Mouse (Mus musculus) megakaryocyte, embryonic 14.5 days (primary cell): ENCODE data around the gene Usp4. TPM values are rescaled to one million over a fixed set of nuclear protein-coding genes. Genes with fewer than 3 reads are reported as not detected.

Source experiments
- H3K27me3 ChIP-seq: replicated peaks from 2 replicates; pipeline ENCODE3; 2012; ENCODE audit warnings: inconsistent platforms
- H3K36me3 ChIP-seq: replicated peaks from 2 replicates; pipeline ENCODE3; 2012; ENCODE audit warnings: low read length, inconsistent platforms, mixed read lengths
- H3K4me1 ChIP-seq: 2 replicates; pipeline ENCODE4 v1.6.1; 2012; ENCODE audit warnings: inconsistent platforms
- H3K4me3 ChIP-seq: replicated peaks from 2 replicates; pipeline ENCODE3; 2012; ENCODE audit warnings: moderate library complexity, mild to moderate bottlenecking, inconsistent platforms
- H3K9me3 ChIP-seq: 2 replicates; pipeline ENCODE4 v1.6.1; 2012; ENCODE audit warnings: inconsistent platforms
- FLI1 ChIP-seq: IDR thresholded peaks from 2 replicates; pipeline ENCODE4 v1.6.1; 2012; ENCODE audit warnings: low read length, inconsistent platforms, mixed read lengths
- GATA1 ChIP-seq: IDR thresholded peaks from 3 replicates; pipeline ENCODE4 v1.6.1; 2012; ENCODE audit warnings: mixed read lengths, low read length, inconsistent platforms, borderline replicate concordance
- polyA plus RNA-seq: library from polyadenylated mRNA; stranded (reverse); fragments of >175 nt; gene quantifications from 2 replicates; pipeline ENCODE4 v1.2.3, GENCODE M21; 2012; ENCODE audit warnings: low replicate concordance; ENCODE audit not compliant: insufficient read depth

Usp4 gene
- polyA plus RNA-seq, 1 experiment = 114 TPM

DNA sequence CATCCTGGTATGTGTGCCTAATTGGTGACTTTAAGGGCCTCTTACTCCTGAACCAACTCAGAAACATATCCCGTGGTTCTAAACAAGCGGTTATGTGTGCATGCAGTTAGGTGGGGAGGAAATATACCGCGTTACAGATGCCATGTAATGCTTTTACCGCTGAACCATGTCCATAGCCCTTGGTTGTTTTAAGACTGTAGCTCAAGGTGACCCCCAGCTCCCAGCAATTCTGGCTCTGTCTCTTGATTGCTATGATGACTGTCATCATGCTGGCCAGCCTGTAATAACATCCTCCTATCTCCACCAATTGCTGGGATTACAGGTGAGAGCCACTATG lies 6.5 kb upstream of the Usp4 start:
- Histone ChIP-seq H3K9me3 (no peaks in the 10 kb centered on the region), H3K27me3 (no peaks in the 10 kb centered on the region), H3K4me1 (peaks cover 77% of the 10 kb centered on the region), H3K4me3 (peak overlapping the region; percentile 92), H3K36me3 (peaks cover 21% of the 10 kb centered on the region)
- TF ChIP-seq GATA1 (no peak), FLI1 (no peak)

DNA sequence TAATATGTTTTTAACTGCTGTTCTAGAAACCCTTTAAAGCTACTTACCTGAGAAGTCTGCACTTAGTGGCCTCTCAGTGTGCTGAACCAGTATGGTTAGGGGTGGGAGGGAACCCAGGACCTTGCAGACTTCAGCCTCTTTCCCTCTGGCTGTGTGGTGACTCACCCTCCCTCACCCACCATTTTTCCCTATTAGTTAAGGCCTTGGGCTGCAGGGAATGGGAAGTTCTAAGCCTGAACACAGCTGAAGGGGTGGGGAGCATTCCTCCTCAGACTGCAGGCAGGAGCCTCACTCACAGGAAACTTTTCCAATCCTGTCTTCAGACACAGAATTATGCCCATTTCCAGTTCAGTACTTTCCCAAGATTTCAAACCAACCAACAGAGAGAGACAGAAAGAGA lies 5.9 kb upstream of the Usp4 start:
- Histone ChIP-seq H3K4me1 (peaks cover 78% of the 10 kb centered on the region), H3K27me3 (no peaks in the 10 kb centered on the region), H3K36me3 (peaks cover 18% of the 10 kb centered on the region), H3K4me3 (peak overlapping the region; percentile 92), H3K9me3 (no peaks in the 10 kb centered on the region)
- no peak for TF ChIP-seq GATA1
- TF ChIP-seq FLI1 = no peak

DNA sequence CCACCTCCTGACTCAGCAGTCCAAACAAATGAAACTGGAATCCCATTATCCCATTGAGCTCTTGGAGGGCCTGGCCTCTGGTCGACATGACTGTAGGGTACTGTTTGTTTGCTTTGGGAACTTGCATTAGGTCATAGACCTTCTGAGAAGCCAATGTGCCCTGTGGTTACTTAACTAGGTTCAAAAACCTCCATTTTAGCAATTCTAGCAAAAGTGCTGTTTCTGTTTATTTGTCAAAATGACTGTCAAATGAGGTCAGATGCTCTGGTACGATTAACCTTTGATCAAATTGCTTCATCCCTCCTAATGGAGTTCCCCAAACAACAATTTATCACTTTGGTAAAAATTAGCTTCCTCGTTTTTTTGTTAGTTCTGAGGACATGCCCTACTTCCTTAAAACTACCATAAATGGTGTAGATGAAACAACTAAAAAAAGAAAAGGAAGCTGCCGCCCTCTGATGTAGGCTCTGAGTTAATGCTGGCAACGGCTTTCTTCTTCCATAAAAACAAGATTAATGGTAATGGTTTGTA lies 5.3 kb upstream of the Usp4 start:
- H3K27me3 ChIP-seq = no peaks in the 10 kb centered on the region
- peak overlapping the region; percentile 69 for H3K4me3 ChIP-seq
- TF ChIP-seq FLI1 (no peak), GATA1 (no peak)

DNA sequence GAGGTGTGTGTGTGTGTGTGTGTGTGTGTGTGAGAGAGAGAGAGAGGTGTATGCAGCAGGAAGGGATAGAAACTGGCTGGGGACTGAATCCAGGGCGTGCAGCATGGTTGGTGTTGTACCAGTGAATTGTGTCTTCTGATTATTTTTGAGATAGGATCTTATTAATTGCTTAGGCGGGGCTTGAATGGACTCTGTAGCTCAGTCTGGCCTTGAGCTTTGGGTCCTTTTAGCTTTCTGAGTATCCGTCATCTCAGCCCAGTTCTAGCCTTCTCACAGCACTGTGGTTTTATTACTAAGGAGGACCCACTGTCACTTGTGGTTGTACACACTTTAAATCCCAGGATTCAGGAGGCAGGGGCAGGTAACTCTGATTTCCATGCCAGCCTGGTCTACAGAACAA lies 4.3 kb upstream of the Usp4 start:
- Histone ChIP-seq H3K36me3 (peaks cover 14% of the 10 kb centered on the region), H3K27me3 (no peaks in the 10 kb centered on the region), H3K4me1 (peaks cover 75% of the 10 kb centered on the region), H3K4me3 (no peak overlapping the region), H3K9me3 (no peaks in the 10 kb centered on the region)
- TF ChIP-seq FLI1 (no peak), GATA1 (no peak)

More for the DNA sequence above, 5.3 kb upstream of the Usp4 start:
- H3K4me1 ChIP-seq = peaks cover 84% of the 10 kb centered on the region
- H3K36me3 ChIP-seq = peaks cover 18% of the 10 kb centered on the region
- no peaks in the 10 kb centered on the region for H3K9me3 ChIP-seq

DNA sequence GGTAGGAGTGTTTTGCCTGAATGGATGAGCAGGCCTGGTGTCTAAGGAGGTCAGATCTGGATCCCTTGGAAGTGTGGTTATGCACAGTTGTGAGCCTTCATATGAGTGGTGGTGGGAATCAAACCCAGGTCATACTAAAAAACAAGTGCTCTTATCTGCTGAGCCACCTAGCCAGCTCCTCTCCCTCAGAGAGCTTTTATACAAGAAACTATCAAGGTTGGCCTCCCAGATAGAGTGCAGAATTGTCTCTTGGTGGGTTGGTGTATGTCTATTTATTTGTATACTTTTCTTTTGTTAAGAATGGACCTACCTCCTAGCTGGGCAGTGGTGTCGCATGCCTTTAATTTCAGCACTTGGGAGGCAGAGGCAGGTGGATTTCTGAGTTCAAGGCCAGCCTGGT lies 3.8 kb upstream of the Usp4 start:
- no peak for TF ChIP-seq FLI1
- TF ChIP-seq GATA1 = no peak
- Histone ChIP-seq H3K4me3 (no peak overlapping the region), H3K36me3 (peaks cover 11% of the 10 kb centered on the region), H3K4me1 (peaks cover 75% of the 10 kb centered on the region), H3K9me3 (no peaks in the 10 kb centered on the region), H3K27me3 (no peaks in the 10 kb centered on the region)

DNA sequence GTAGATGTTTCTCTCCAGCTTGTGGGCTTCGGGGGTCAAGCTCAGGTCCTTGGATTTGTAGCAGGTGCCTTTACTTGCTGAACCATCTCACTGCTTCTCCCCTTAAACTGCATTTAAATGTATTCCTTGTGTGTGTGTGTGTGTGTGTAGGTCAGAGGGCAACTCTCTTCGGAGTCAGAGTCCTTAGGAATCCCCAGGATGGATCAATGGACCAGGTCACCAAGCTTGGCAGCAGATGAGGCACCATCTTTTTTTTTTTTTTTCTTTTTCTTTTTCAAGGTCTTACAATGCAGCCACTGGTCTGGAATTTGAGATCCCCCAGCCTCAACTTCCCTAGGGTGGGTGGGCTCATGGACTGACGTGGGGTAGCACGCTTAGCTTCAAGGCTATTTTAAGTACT lies 3.2 kb upstream of the Usp4 start:
- no peak overlapping the region for H3K4me3 ChIP-seq
- no peaks in the 10 kb centered on the region for H3K27me3 ChIP-seq
- H3K4me1 ChIP-seq = peaks cover 79% of the 10 kb centered on the region
- peaks cover 12% of the 10 kb centered on the region for H3K36me3 ChIP-seq
- H3K9me3 ChIP-seq = no peaks in the 10 kb centered on the region
- TF ChIP-seq FLI1 (no peak), GATA1 (no peak)

DNA sequence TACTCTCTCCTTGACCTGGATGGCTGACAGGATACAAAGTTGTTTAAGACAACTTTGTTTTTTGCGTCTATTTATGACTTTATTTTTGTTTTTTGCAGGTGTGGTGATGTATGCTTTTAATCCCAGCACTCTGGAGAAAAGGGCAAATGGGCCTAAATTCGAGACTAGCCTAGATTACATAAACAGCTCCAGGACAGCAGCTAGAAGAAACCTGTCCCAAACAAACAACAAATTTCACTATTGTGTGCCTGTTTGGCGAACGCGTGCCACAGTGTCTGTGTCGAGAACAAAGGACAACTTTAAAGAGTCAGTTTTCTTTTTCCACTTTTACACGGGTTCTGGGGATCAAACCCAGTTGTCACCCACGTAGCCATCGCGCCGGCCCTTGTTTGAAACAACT lies 629 bp upstream of the Usp4 start:
- no peak for TF ChIP-seq FLI1
- TF ChIP-seq GATA1 = no peak
- H3K4me3 ChIP-seq = peak overlapping the region; percentile 100
- no peaks in the 10 kb centered on the region for H3K9me3 ChIP-seq
- peaks cover 65% of the 10 kb centered on the region for H3K4me1 ChIP-seq
- H3K27me3 ChIP-seq = no peaks in the 10 kb centered on the region
- H3K36me3 ChIP-seq = peaks cover 26% of the 10 kb centered on the region

DNA sequence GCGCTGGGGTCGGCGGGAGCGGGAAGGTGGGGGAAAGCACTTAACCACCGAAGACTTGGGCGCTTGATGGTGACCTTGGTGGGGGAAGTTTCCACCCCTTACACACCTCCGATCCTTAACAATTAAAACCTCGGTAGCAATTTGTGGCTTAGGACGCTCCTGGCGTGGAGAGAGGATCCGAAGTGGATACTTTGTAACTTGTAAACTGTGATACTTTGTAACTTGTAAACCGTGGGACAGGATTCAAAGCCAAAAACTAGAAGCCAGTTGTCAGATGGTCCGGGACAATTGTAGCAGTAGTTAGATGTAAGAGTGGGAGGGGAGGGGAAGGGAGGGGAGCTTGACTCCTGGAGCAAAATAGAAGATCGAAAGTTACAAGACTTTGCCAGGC lies 632 bp downstream of the Usp4 start:
- H3K27me3 ChIP-seq = no peaks in the 10 kb centered on the region
- TF ChIP-seq FLI1 (no peak), GATA1 (no peak)
- no peaks in the 10 kb centered on the region for H3K9me3 ChIP-seq
- peaks cover 58% of the 10 kb centered on the region for H3K4me1 ChIP-seq
- peaks cover 38% of the 10 kb centered on the region for H3K36me3 ChIP-seq
- peak overlapping the region; percentile 100 for H3K4me3 ChIP-seq

DNA sequence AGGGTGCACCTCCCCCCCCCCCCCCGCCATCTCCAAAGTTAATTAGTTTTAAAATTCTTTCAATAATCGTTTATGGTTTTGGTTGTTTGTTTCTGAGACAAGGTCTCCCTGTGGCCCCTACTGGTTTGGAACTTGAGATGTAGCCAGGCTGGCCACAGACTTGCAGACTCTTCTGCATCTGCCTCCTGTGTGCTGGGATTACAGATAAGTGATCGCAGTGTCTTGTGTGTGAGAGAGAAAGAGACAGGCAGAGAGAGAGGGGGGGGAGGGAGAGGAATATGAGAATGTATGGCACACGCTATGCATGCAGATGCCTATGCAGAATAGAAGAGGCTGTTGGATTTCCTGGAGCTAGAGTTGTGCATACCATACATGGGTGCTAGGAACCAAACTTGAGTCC lies 2.1 kb downstream of the Usp4 start:
- H3K27me3 ChIP-seq = no peaks in the 10 kb centered on the region
- peaks cover 45% of the 10 kb centered on the region for H3K4me1 ChIP-seq
- H3K36me3 ChIP-seq = peaks cover 53% of the 10 kb centered on the region
- H3K9me3 ChIP-seq = no peaks in the 10 kb centered on the region
- TF ChIP-seq GATA1 (no peak), FLI1 (no peak)
- peak overlapping the region; percentile 10 for H3K4me3 ChIP-seq

DNA sequence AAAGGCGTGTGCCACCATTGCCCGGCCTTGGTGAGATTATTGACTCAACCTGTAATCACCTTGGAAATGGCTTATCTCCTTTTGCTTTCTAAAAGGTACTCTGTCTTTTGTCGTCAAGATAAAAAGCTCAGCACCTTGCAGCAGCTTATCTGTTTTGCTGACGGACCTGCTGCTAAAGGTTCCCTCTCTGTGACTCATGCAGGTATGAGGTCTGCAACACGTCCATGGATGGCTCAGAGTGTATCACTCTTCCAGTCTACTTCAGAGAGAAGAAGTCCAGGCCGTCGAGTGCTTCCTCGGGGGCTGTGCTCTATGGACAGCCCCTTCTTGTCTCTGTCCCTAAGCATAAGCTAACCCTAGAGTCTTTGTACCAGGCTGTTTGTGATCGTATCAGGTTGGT lies 30.6 kb downstream of the Usp4 start:
- H3K4me3 ChIP-seq = no peak overlapping the region
- peaks cover 96% of the 10 kb centered on the region for H3K36me3 ChIP-seq
- TF ChIP-seq GATA1 (no peak), FLI1 (no peak)
- no peaks in the 10 kb centered on the region for H3K4me1 ChIP-seq
- no peaks in the 10 kb centered on the region for H3K9me3 ChIP-seq
- H3K27me3 ChIP-seq = no peaks in the 10 kb centered on the region

DNA sequence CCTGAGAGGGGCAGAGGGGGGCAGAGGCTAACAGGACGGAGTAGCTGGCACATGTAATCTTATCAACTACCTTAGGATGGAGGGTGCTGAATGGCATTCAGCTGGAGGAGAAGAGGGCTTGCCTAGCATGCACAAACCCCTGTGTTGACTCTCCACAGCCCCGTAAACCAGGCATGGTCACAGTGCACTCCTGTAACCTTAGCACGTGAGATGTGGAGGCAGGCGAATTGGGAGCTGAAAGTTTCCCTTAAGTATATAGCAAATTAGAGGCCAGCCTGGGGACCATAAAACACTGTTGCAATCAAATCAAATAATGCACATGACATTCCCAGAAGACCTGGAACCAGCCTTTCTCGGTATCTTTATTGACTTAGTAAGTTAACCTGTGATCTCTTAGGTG lies 31.1 kb downstream of the Usp4 start:
- no peaks in the 10 kb centered on the region for H3K9me3 ChIP-seq
- no peaks in the 10 kb centered on the region for H3K27me3 ChIP-seq
- H3K4me3 ChIP-seq = no peak overlapping the region
- no peaks in the 10 kb centered on the region for H3K4me1 ChIP-seq
- TF ChIP-seq FLI1 (no peak), GATA1 (no peak)
- H3K36me3 ChIP-seq = peaks cover 96% of the 10 kb centered on the region
